Mouse (Mus musculus) MEL (cell line): ENCODE results near the gene Gemin7. TPM values are rescaled to one million over a fixed set of nuclear protein-coding genes. Genes with fewer than 3 reads are reported as not detected.

Source experiments
- DNase-seq: peaks from one replicate; pipeline ENCODE4 v3.0.0; 2011; ENCODE audit warnings: low read depth, low spot score
- H3K27ac ChIP-seq: 2 replicates; pipeline ENCODE4 v1.5.1; 2012; ENCODE audit warnings: low read depth, mild to moderate bottlenecking, control low read depth, low read length, moderate library complexity; ENCODE audit not compliant: control insufficient read depth
- H3K27me3 ChIP-seq, 2 experiments: fragments of 150-350 bp in 1 of 2; sonication (generic) in 1 of 2; 2 replicates each; pipeline ENCODE4 v1.6.1; 2012; ENCODE audit warnings: low read length in 2 of 2, mild to moderate bottlenecking in 2 of 2, improper control_type of control experiment in 1 of 2, moderate library complexity in 1 of 2; ENCODE audit not compliant: insufficient read depth in 2 of 2, control insufficient read depth in 1 of 2
- H3K36me3 ChIP-seq, 2 experiments: 2 replicates each; pipeline ENCODE4 v1.6.1; 2012 to 2014; ENCODE audit warnings: low read length in 2 of 2, improper control_type of control experiment in 1 of 2, inconsistent platforms in 1 of 2, mild to moderate bottlenecking in 1 of 2; ENCODE audit not compliant: insufficient read depth in 2 of 2, control insufficient read depth in 1 of 2
- H3K4me1 ChIP-seq, 2 experiments: fragments of 150-350 bp in 1 of 2; sonication (generic) in 1 of 2; 2 replicates each; pipeline ENCODE4 v1.6.1; 2012; ENCODE audit warnings: low read length in 2 of 2, improper control_type of control experiment in 1 of 2, mild to moderate bottlenecking in 1 of 2; ENCODE audit not compliant: insufficient read depth in 2 of 2, control insufficient read depth in 1 of 2
- H3K4me3 ChIP-seq, 2 experiments: fragments of 150-350 bp in 1 of 2; sonication (generic) in 1 of 2; 2 replicates each; pipeline ENCODE4 v1.5.1; 2012; ENCODE audit warnings: low read depth in 2 of 2, low read length in 2 of 2, mild to moderate bottlenecking in 2 of 2, moderate library complexity in 2 of 2, control low read depth in 1 of 2, improper control_type of control experiment in 1 of 2; ENCODE audit not compliant: control insufficient read depth in 1 of 2, insufficient read depth in 1 of 2
- H3K79me2 ChIP-seq: 2 replicates; pipeline ENCODE4 v1.6.1; 2012; ENCODE audit warnings: mild to moderate bottlenecking, low read length, moderate library complexity; ENCODE audit not compliant: control insufficient read depth, poor library complexity, insufficient read depth
- H3K9ac ChIP-seq: 2 replicates; pipeline ENCODE4 v1.6.1; 2012; ENCODE audit warnings: low read depth, mild to moderate bottlenecking, control low read depth, low read length, moderate library complexity; ENCODE audit not compliant: control insufficient read depth, poor library complexity, severe bottlenecking
- H3K9me3 ChIP-seq: fragments of 150-350 bp; sonication (generic); replicated peaks from 2 replicates; pipeline ENCODE4 v1.6.1; 2012; ENCODE audit warnings: mild to moderate bottlenecking, low read length, improper control_type of control experiment, moderate library complexity; ENCODE audit not compliant: insufficient read depth
- BHLHE40 ChIP-seq: IDR thresholded peaks from 2 replicates; pipeline ENCODE4 v1.6.1; 2012; ENCODE audit warnings: low read depth, mild to moderate bottlenecking, inconsistent platforms, low read length, improper control_type of control experiment, borderline replicate concordance
- CHD1 ChIP-seq: IDR thresholded peaks from 2 replicates; pipeline ENCODE4 v1.6.1; 2012; ENCODE audit warnings: low read depth, mild to moderate bottlenecking, inconsistent platforms, low read length, improper control_type of control experiment
- CHD2 ChIP-seq: IDR thresholded peaks from 2 replicates; pipeline ENCODE4 v1.6.1; 2011; ENCODE audit warnings: low read length, improper control_type of control experiment
- CTCF ChIP-seq, 3 experiments: IDR thresholded peaks in 2 of 3; conservative IDR thresholded peaks in 1 of 3; 2 replicates each; pipeline ENCODE4 v1.5.1; 2011 to 2012; ENCODE audit warnings: low read length in 3 of 3, low read depth in 2 of 3, mild to moderate bottlenecking in 2 of 3, improper control_type of control experiment in 1 of 3, inconsistent platforms in 1 of 3, mixed read lengths in 1 of 3, moderate library complexity in 1 of 3; ENCODE audit not compliant: control insufficient read depth in 1 of 3, insufficient read depth in 1 of 3, poor library complexity in 1 of 3, severe bottlenecking in 1 of 3
- E2F4 ChIP-seq: IDR thresholded peaks from 2 replicates; pipeline ENCODE4 v1.6.1; 2011; ENCODE audit warnings: low read depth, low read length, improper control_type of control experiment, borderline replicate concordance
- ELF1 ChIP-seq: IDR thresholded peaks from 2 replicates; pipeline ENCODE4 v1.6.1; 2014; ENCODE audit warnings: low read depth, mild to moderate bottlenecking, inconsistent platforms, low read length, improper control_type of control experiment, moderate library complexity
- EP300 ChIP-seq, 2 experiments: IDR thresholded peaks; 2 replicates each; pipeline ENCODE4 v1.6.1; 2011; ENCODE audit warnings: improper control_type of control experiment in 2 of 2, low read length in 2 of 2, low read depth in 1 of 2, mild to moderate bottlenecking in 1 of 2
- ETS1 ChIP-seq: IDR thresholded peaks from 2 replicates; pipeline ENCODE4 v1.6.1; 2012; ENCODE audit warnings: low read depth, mild to moderate bottlenecking, inconsistent platforms, low read length, improper control_type of control experiment, moderate library complexity
- GATA1 ChIP-seq: IDR thresholded peaks from 2 replicates; pipeline ENCODE4 v1.6.1; 2011; ENCODE audit warnings: low read depth, low read length, improper control_type of control experiment
- HCFC1 ChIP-seq: IDR thresholded peaks from 2 replicates; pipeline ENCODE4 v1.6.1; 2012; ENCODE audit warnings: low read depth, mild to moderate bottlenecking, inconsistent platforms, low read length, improper control_type of control experiment, moderate library complexity
- JUND ChIP-seq: IDR thresholded peaks from 2 replicates; pipeline ENCODE4 v1.6.1; 2011; ENCODE audit warnings: low read depth, mild to moderate bottlenecking, improper control_type of control experiment, low read length
- KAT2A ChIP-seq: conservative IDR thresholded peaks from 2 replicates; pipeline ENCODE4 v1.6.1; 2012; ENCODE audit warnings: low read depth, low read length, improper control_type of control experiment, inconsistent platforms
- MAFK ChIP-seq: IDR thresholded peaks from 2 replicates; pipeline ENCODE4 v1.6.1; 2011; ENCODE audit warnings: low read depth, mild to moderate bottlenecking, low read length, improper control_type of control experiment, borderline replicate concordance
- MAX ChIP-seq: IDR thresholded peaks from 2 replicates; pipeline ENCODE4 v1.6.1; 2011; ENCODE audit warnings: low read length, improper control_type of control experiment
- MEF2A ChIP-seq: IDR thresholded peaks from 2 replicates; pipeline ENCODE4 v1.6.1; 2014; ENCODE audit warnings: low read depth, mild to moderate bottlenecking, inconsistent platforms, low read length, improper control_type of control experiment; ENCODE audit not compliant: poor library complexity, insufficient replicate concordance, severe bottlenecking; ENCODE audit errors: extremely low read depth
- MXI1 ChIP-seq: IDR thresholded peaks from 2 replicates; pipeline ENCODE4 v1.6.1; 2011; ENCODE audit warnings: mild to moderate bottlenecking, low read depth, low read length, improper control_type of control experiment
- MYB ChIP-seq: IDR thresholded peaks from 2 replicates; pipeline ENCODE4 v1.6.1; 2011; ENCODE audit warnings: mild to moderate bottlenecking, low read depth, low read length, improper control_type of control experiment
- MYC ChIP-seq: IDR thresholded peaks from 2 replicates; pipeline ENCODE4 v1.6.1; 2011; ENCODE audit warnings: low read depth, mild to moderate bottlenecking, low read length, improper control_type of control experiment, moderate library complexity
- NELFE ChIP-seq: IDR thresholded peaks from 2 replicates; pipeline ENCODE4 v1.6.1; 2011; ENCODE audit warnings: low read depth, low read length, improper control_type of control experiment
- NRF1 ChIP-seq: IDR thresholded peaks from 2 replicates; pipeline ENCODE4 v1.6.1; 2014; ENCODE audit warnings: low read depth, mild to moderate bottlenecking, inconsistent platforms, low read length, improper control_type of control experiment, moderate library complexity; ENCODE audit not compliant: poor library complexity, insufficient read depth, severe bottlenecking
- POLR2A ChIP-seq, 2 experiments: IDR thresholded peaks; 2 replicates each; pipeline ENCODE4 v1.6.1; 2011 to 2012; ENCODE audit warnings: low read length in 2 of 2, mild to moderate bottlenecking in 2 of 2, control low read depth in 1 of 2, improper control_type of control experiment in 1 of 2, low read depth in 1 of 2, moderate library complexity in 1 of 2; ENCODE audit not compliant: control insufficient read depth in 1 of 2, insufficient read depth in 1 of 2, poor library complexity in 1 of 2
- POLR2AphosphoS2 ChIP-seq: IDR thresholded peaks from 2 replicates; pipeline ENCODE4 v1.6.1; 2011; ENCODE audit warnings: low read length, improper control_type of control experiment
- POLR2AphosphoS5 ChIP-seq: IDR thresholded peaks from 2 replicates; pipeline ENCODE4 v1.6.1; 2012; ENCODE audit warnings: low read depth, borderline replicate concordance, mild to moderate bottlenecking, inconsistent platforms, low read length, moderate library complexity, mixed read lengths
- RAD21 ChIP-seq: IDR thresholded peaks from 2 replicates; pipeline ENCODE4 v1.6.1; 2011; ENCODE audit warnings: mild to moderate bottlenecking, low read depth, low read length, improper control_type of control experiment
- RCOR1 ChIP-seq: IDR thresholded peaks from 2 replicates; pipeline ENCODE4 v1.6.1; 2012; ENCODE audit warnings: low read depth, mild to moderate bottlenecking, inconsistent platforms, low read length, improper control_type of control experiment
- SIN3A ChIP-seq: IDR thresholded peaks from 2 replicates; pipeline ENCODE4 v1.6.1; 2012; ENCODE audit warnings: low read length, improper control_type of control experiment, inconsistent platforms
- SMC3 ChIP-seq: IDR thresholded peaks from 2 replicates; pipeline ENCODE4 v1.6.1; 2011; ENCODE audit warnings: low read depth, low read length, improper control_type of control experiment
- TAL1 ChIP-seq: IDR thresholded peaks from 2 replicates; pipeline ENCODE4 v1.6.1; 2012; ENCODE audit warnings: mild to moderate bottlenecking, inconsistent platforms, low read length, moderate library complexity, mixed read lengths
- TCF12 ChIP-seq: IDR thresholded peaks from 2 replicates; pipeline ENCODE4 v1.6.1; 2014; ENCODE audit warnings: low read depth, mild to moderate bottlenecking, inconsistent platforms, low read length, improper control_type of control experiment, moderate library complexity
- UBTF ChIP-seq: IDR thresholded peaks from 2 replicates; pipeline ENCODE4 v1.6.1; 2012; ENCODE audit warnings: low read depth, mild to moderate bottlenecking, inconsistent platforms, low read length, improper control_type of control experiment, moderate library complexity, borderline replicate concordance; ENCODE audit not compliant: insufficient read depth
- USF2 ChIP-seq, 2 experiments: IDR thresholded peaks; 2 replicates each; pipeline ENCODE4 v1.6.1; 2011 to 2012; ENCODE audit warnings: improper control_type of control experiment in 2 of 2, low read length in 2 of 2, borderline replicate concordance in 1 of 2, inconsistent platforms in 1 of 2, low read depth in 1 of 2, mild to moderate bottlenecking in 1 of 2; ENCODE audit not compliant: insufficient read depth in 1 of 2
- ZC3H11A ChIP-seq: IDR thresholded peaks from 2 replicates; pipeline ENCODE4 v1.6.1; 2012; ENCODE audit warnings: low read depth, mild to moderate bottlenecking, inconsistent platforms, low read length, improper control_type of control experiment
- ZKSCAN1 ChIP-seq: IDR thresholded peaks from 2 replicates; pipeline ENCODE4 v1.6.1; 2012; ENCODE audit warnings: low read depth, mild to moderate bottlenecking, inconsistent platforms, low read length, improper control_type of control experiment, moderate library complexity
- ZMIZ1 ChIP-seq: IDR thresholded peaks from 2 replicates; pipeline ENCODE4 v1.6.1; 2012; ENCODE audit warnings: low read depth, mild to moderate bottlenecking, inconsistent platforms, low read length, improper control_type of control experiment, moderate library complexity
- polyA plus RNA-seq, 2 experiments: library from polyadenylated mRNA; stranded (reverse) in 1 of 2; unstranded in 1 of 2; fragments of >175 nt in 1 of 2; fragments of >200 nt in 1 of 2; gene quantifications; 2 replicates each; pipeline versions ENCODE4 v1.2.1 to v1.2.4; 2012; ENCODE audit warnings: low replicate concordance in 2 of 2, low read depth in 1 of 2; ENCODE audit not compliant: insufficient read length in 2 of 2, insufficient read depth in 1 of 2, missing spikeins in 1 of 2
- total RNA-seq: library from RNA; depleted of rRNA; stranded (reverse); fragments of 300-350 nt; gene quantifications from 2 replicates; pipeline ENCODE4 v1.2.3, GENCODE M21; 2012; rRNA removed

Gene Gemin7
- 49.6 and 58.0 TPM in 2 replicates for total RNA-seq
- 10 to 100 TPM in 1 of 2 experiments, not detected in 1; 78.7 TPM for polyA plus RNA-seq

GRCm38 (mm10) chr7:19577141-19577852, at the start of gene Gemin7, which contains the start of gene Zfp296:
Gene Gemin7, minus strand, starts transcription at chr7:19577595.
Gene Zfp296, plus strand, starts transcription at chr7:19577287.
- Histone ChIP-seq H3K36me3 (peaks cover 0 to 11% of the 10 kb centered on the region in 2 experiments; a peak in 2 of 4 replicates), H3K9ac (peak within 1 kb of the TSS; percentile 75), H3K9me3 (no peaks in the 10 kb centered on the region), H3K27ac (peak within 1 kb of the TSS; percentile 26), H3K4me3 (peak within 1 kb of the TSS; percentile 66), H3K79me2 (peaks cover 15% of the 10 kb centered on the region), H3K27me3 (no peaks in the 10 kb centered on the region), H3K4me1 (peaks cover 2 to 10% of the 10 kb centered on the region in 2 experiments; a peak in 3 of 4 replicates)
- DNase-seq = peak; percentile 66
- no peak for TF ChIP-seq JUND
- peak; percentile 73 for TF ChIP-seq MYC
- TF ChIP-seq ZKSCAN1 = no peak
- TF ChIP-seq MYB = no peak
- TF ChIP-seq TCF12 = no peak
- TF ChIP-seq CHD2 = no peak
- TF ChIP-seq NRF1 = no peak
- no peak for TF ChIP-seq ELF1
- TF ChIP-seq CHD1 = no peak
- no peak for TF ChIP-seq MEF2A
- TF ChIP-seq NELFE = peak; percentile 27; the same call in 1 of the 2 replicates
- no peak for TF ChIP-seq HCFC1
- TF ChIP-seq UBTF = no peak
- no peak for TF ChIP-seq TAL1
- TF ChIP-seq CTCF (IDR thresholded peaks at IDR 0.05 in 2 of 3, conservative IDR thresholded peaks at IDR 0.05 in 1 of 3; ENCODE audit: control insufficient read depth in 1 of 3, insufficient read depth in 1 of 3, low read depth in 2 of 3, low read length in 3 of 3, poor library complexity in 1 of 3, severe bottlenecking in 1 of 3) = no peak
- no peak for TF ChIP-seq ZC3H11A
- TF ChIP-seq E2F4 = no peak
- TF ChIP-seq MAX = peak; percentile 92
- no peak for TF ChIP-seq POLR2AphosphoS2
- no peak for TF ChIP-seq RCOR1
- TF ChIP-seq ETS1 = no peak
- TF ChIP-seq GATA1 = no peak
- peak in 1 of 2 experiments; percentile 12; a peak in 2 of 4 replicates for TF ChIP-seq POLR2A (IDR thresholded peaks at IDR 0.05; ENCODE audit: control insufficient read depth in 1 of 2, insufficient read depth in 1 of 2, low read depth in 1 of 2, low read length in 2 of 2, poor library complexity in 1 of 2)
- TF ChIP-seq KAT2A = no peak
- TF ChIP-seq POLR2AphosphoS5 = no peak
- TF ChIP-seq MXI1 = peak; percentile 82
- TF ChIP-seq ZMIZ1 = no peak
- no peak for TF ChIP-seq USF2 (IDR thresholded peaks at IDR 0.05; ENCODE audit: borderline replicate concordance in 1 of 2, insufficient read depth in 1 of 2, low read depth in 1 of 2, low read length in 2 of 2)
- TF ChIP-seq EP300 (IDR thresholded peaks at IDR 0.05; ENCODE audit: low read depth in 1 of 2, low read length in 2 of 2) = no peak
- no peak for TF ChIP-seq SIN3A
- TF ChIP-seq BHLHE40 = peak; percentile 48
- no peak for TF ChIP-seq MAFK
- TF ChIP-seq SMC3 = no peak
- TF ChIP-seq RAD21 = no peak
